Mouse (Mus musculus): ENCODE measurements around the gene Cnbd2. TPM values are rescaled to one million over a fixed set of nuclear protein-coding genes. Genes with fewer than 3 reads are reported as not detected.
A peak's percentile ranks its signal among the peaks of the same experiment; 100 is the strongest.

Gene Cnbd2
- polyA plus RNA-seq (2012; rRNA removed), result 0.94 and 1.6 TPM in 2 replicates

- Histone ChIP-seq H3K36me3 (ENCODE audit: control insufficient read depth, insufficient read depth, low read length) (no peaks in the 10 kb centered on the region), H3K4me3 (ENCODE audit: control insufficient read depth, insufficient read depth, low read length) (peak within 1 kb of the TSS; percentile 90), H3K27ac (ENCODE audit: control insufficient read depth, insufficient read depth, low read length) (peak within 1 kb of the TSS; percentile 53), H3K27me3 (ENCODE audit: control insufficient read depth, insufficient read depth, low read length) (no peaks in the 10 kb centered on the region), H3K4me1 (replicated peaks; ENCODE audit: control insufficient read depth, insufficient read depth, low read length) (no peaks in the 10 kb centered on the region; the same call in 1 of the 2 replicates)
- TF ChIP-seq POLR2A (IDR thresholded peaks at IDR 0.05; ENCODE audit: control insufficient read depth, extremely low read depth, insufficient read depth, low read length, poor library complexity) (peak; percentile 90; the same call in 1 of the 2 replicates), CTCF (IDR thresholded peaks at IDR 0.05; ENCODE audit: borderline replicate concordance, control insufficient read depth, extremely low read depth, insufficient read depth, low read length, poor library complexity) (no peak)
- peak; percentile 82 for DNase-seq
- WGBS, result under 1% methylated on average over 49 of the region's 49 CpGs
Measured at GRCm38 (mm10) chr2:156312297-156312897, at the start of gene Cnbd2, which contains the start of gene Scand1. Gene Cnbd2 (plus strand): TSS chr2:156312299. Gene Scand1 (minus strand): TSS chr2:156312704.

- Histone ChIP-seq H3K4me3 (ENCODE audit: control insufficient read depth, insufficient read depth, low read length) (no peak overlapping the region), H3K36me3 (ENCODE audit: control insufficient read depth, insufficient read depth, low read length) (no peaks in the 10 kb centered on the region), H3K27me3 (ENCODE audit: control insufficient read depth, insufficient read depth, low read length) (no peaks in the 10 kb centered on the region), H3K27ac (ENCODE audit: control insufficient read depth, insufficient read depth, low read length) (no peak overlapping the region), H3K4me1 (replicated peaks; ENCODE audit: control insufficient read depth, insufficient read depth, low read length) (peaks cover 15% of the 10 kb centered on the region)
- WGBS, result 66% methylated on average over 4 of the region's 4 CpGs
- no peak for DNase-seq
- TF ChIP-seq POLR2A (IDR thresholded peaks at IDR 0.05; ENCODE audit: control insufficient read depth, extremely low read depth, insufficient read depth, low read length, poor library complexity), result no peak
Measured at GRCm38 (mm10) chr2:156263204-156263893, 48.8 kb upstream of the Cnbd2 start.

- 10% methylated on average over 8 of the region's 9 CpGs for WGBS
- peak; percentile 35 for DNase-seq
- Histone ChIP-seq H3K27ac (ENCODE audit: control insufficient read depth, insufficient read depth, low read length) (peak overlapping the region; percentile 89), H3K27me3 (ENCODE audit: control insufficient read depth, insufficient read depth, low read length) (no peaks in the 10 kb centered on the region), H3K4me1 (replicated peaks; ENCODE audit: control insufficient read depth, insufficient read depth, low read length) (peaks cover 9% of the 10 kb centered on the region), H3K4me3 (ENCODE audit: control insufficient read depth, insufficient read depth, low read length) (no peak overlapping the region), H3K36me3 (ENCODE audit: control insufficient read depth, insufficient read depth, low read length) (no peaks in the 10 kb centered on the region)
- no peak for TF ChIP-seq POLR2A (IDR thresholded peaks at IDR 0.05; ENCODE audit: control insufficient read depth, extremely low read depth, insufficient read depth, low read length, poor library complexity)
- TF ChIP-seq CTCF (IDR thresholded peaks at IDR 0.05; ENCODE audit: borderline replicate concordance, control insufficient read depth, extremely low read depth, insufficient read depth, low read length, poor library complexity), result no peak
Measured at GRCm38 (mm10) chr2:156267636-156268035, 44.5 kb upstream of the Cnbd2 start.

GRCm38 (mm10) chr2:156272553-156272952 lies 39.5 kb upstream of the Cnbd2 start:
- no peak for TF ChIP-seq CTCF (IDR thresholded peaks at IDR 0.05; ENCODE audit: borderline replicate concordance, control insufficient read depth, extremely low read depth, insufficient read depth, low read length, poor library complexity)
- TF ChIP-seq POLR2A (IDR thresholded peaks at IDR 0.05; ENCODE audit: control insufficient read depth, extremely low read depth, insufficient read depth, low read length, poor library complexity), result no peak
- 96% methylated on average over 6 of the region's 6 CpGs for WGBS

DNA sequence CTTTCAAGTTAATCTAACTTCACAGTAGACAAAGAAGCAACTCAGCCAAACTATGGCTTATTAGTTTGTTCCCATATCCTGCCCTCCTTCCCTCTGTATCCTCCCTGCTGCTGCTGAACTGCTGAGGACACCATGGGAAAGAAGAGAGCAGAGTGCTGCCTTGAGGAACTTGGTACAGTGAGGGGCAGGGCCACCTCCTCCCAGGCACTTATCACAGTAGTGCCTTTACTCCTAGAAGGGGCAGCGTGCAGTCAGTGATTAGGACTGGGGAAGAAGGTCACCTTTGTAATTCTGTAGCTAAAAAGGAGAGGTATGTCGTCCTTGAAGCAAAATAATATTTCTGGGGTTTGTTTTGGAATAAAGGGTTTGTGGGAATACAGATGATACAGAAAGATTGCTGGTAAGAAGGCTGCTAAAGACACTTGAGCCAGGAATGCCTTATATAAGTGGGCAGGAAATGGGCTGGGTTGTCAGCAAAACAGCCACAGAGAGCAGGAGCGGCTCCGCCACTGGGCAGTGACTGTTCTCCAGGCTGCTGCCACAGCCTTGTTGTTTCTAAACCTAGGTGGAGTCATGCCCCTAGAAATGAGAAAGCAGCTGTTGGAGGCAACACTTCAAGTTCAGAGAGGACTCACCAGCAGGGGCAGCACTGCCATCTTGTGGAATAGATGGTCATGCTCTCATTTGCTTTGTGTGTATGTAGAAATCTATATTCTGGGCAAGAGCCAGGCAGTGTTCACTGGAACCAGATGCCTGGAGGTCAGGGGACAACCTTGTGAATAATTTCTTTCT lies 33.7 kb upstream of the Cnbd2 start:
- 26% methylated on average over 4 of the region's 4 CpGs for WGBS
- DNase-seq, result peak; percentile 87
- Histone ChIP-seq H3K4me1 (replicated peaks; ENCODE audit: control insufficient read depth, insufficient read depth, low read length) (peaks cover 9% of the 10 kb centered on the region), H3K4me3 (ENCODE audit: control insufficient read depth, insufficient read depth, low read length) (no peak overlapping the region), H3K36me3 (ENCODE audit: control insufficient read depth, insufficient read depth, low read length) (peaks cover 5% of the 10 kb centered on the region), H3K27ac (ENCODE audit: control insufficient read depth, insufficient read depth, low read length) (no peak overlapping the region), H3K27me3 (ENCODE audit: control insufficient read depth, insufficient read depth, low read length) (no peaks in the 10 kb centered on the region)
- TF ChIP-seq POLR2A (IDR thresholded peaks at IDR 0.05; ENCODE audit: control insufficient read depth, extremely low read depth, insufficient read depth, low read length, poor library complexity) (no peak), CTCF (IDR thresholded peaks at IDR 0.05; ENCODE audit: borderline replicate concordance, control insufficient read depth, extremely low read depth, insufficient read depth, low read length, poor library complexity) (no peak)

More at GRCm38 (mm10) chr2:156272553-156272952, 39.5 kb upstream of the Cnbd2 start:
- Histone ChIP-seq H3K36me3 (ENCODE audit: control insufficient read depth, insufficient read depth, low read length) (peaks cover 8% of the 10 kb centered on the region), H3K27ac (ENCODE audit: control insufficient read depth, insufficient read depth, low read length) (no peak overlapping the region), H3K4me3 (ENCODE audit: control insufficient read depth, insufficient read depth, low read length) (no peak overlapping the region), H3K27me3 (ENCODE audit: control insufficient read depth, insufficient read depth, low read length) (no peaks in the 10 kb centered on the region), H3K4me1 (replicated peaks; ENCODE audit: control insufficient read depth, insufficient read depth, low read length) (peaks cover 6% of the 10 kb centered on the region)
- no peak for DNase-seq

DNA sequence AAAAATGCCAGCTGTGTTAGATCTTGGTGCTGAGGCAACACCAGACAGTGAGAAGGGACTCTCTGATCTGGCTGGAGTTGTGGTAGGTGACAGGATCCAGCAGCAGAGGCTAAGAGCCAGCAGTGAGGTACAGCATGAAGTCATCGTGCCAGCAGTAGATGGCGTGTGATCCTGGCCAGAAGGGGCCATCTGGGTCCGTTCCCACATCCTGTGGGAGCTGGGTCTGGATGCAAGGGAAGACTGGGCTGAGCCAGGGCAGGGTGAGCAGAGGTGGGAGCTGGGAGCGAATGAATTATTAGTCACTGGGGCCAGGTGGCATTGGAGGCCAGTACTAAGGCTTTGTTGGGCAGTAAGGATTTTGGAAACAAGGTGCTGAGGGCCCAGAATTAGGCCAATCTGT lies 30.9 kb upstream of the Cnbd2 start:
- no peak for TF ChIP-seq POLR2A (IDR thresholded peaks at IDR 0.05; ENCODE audit: control insufficient read depth, extremely low read depth, insufficient read depth, low read length, poor library complexity)
- TF ChIP-seq CTCF (IDR thresholded peaks at IDR 0.05; ENCODE audit: borderline replicate concordance, control insufficient read depth, extremely low read depth, insufficient read depth, low read length, poor library complexity), result no peak
- WGBS, result 83% methylated on average over 4 of the region's 4 CpGs

More for the DNA sequence above, 30.9 kb upstream of the Cnbd2 start:
- no peak overlapping the region for H3K27ac ChIP-seq (ENCODE audit: control insufficient read depth, insufficient read depth, low read length)
- H3K4me3 ChIP-seq (ENCODE audit: control insufficient read depth, insufficient read depth, low read length), result no peak overlapping the region
- DNase-seq, result no peak
- H3K27me3 ChIP-seq (ENCODE audit: control insufficient read depth, insufficient read depth, low read length), result no peaks in the 10 kb centered on the region
- H3K36me3 ChIP-seq (ENCODE audit: control insufficient read depth, insufficient read depth, low read length), result no peaks in the 10 kb centered on the region
- peaks cover 17% of the 10 kb centered on the region for H3K4me1 ChIP-seq (replicated peaks; ENCODE audit: control insufficient read depth, insufficient read depth, low read length)
